Mouse (Mus musculus): ENCODE data around the gene Vwa3b. TPM values are rescaled to one million over a fixed set of nuclear protein-coding genes. Genes with fewer than 3 reads are reported as not detected.

The Vwa3b gene
- total RNA-seq, 2 experiments from 2014 or later: 0.50 to 1.1 TPM

Other genes starting within 250 kb of the Vwa3b start
- gene Tmem131, start 82.9 kb upstream of the Vwa3b start, total RNA-seq (2021): 10 to 100 TPM; 24.2 to 29.6 TPM
- gene Cnga3, start 187.8 kb downstream of the Vwa3b start, total RNA-seq (2021): 1 to 10 TPM; 1.7 to 1.8 TPM